Mouse (Mus musculus): Measurements from ENCODE around the gene Ptprd. TPM values are rescaled to one million over a fixed set of nuclear protein-coding genes. Genes with fewer than 3 reads are reported as not detected.

Ptprd gene
- total RNA-seq (2021) = 1 to 10 TPM; 3.0 to 4.7 TPM
- long read RNA-seq, experiment 1 = 0 reads
- long read RNA-seq, experiment 2 = 0 reads

- no peak for DNase-seq (ENCODE audit: low spot score)
Observed at GRCm38 (mm10) chr4:78211529-78212494, at the start of gene Ptprd. TSS of gene Ptprd (minus strand) at chr4:78211961.

DNA sequence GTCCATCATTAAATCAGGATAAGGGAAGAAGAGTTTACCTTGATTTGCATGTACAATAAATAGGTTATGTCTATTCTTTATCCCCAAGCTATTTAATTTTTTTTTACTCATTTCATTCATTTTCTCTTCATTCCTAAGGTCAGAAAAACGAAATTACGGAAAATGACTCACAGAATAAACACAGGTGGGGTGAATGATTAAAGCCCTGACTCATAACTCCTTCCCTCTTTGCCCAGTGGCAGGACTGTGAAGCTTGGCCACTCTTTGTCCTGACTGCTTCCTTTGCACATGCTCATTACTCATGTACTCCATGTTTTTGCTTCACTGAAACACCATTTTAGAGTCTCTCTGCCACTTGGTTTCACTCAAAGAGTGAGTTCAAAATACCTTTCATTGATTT lies 24.1 kb upstream of the Ptprd start:
- no peak for DNase-seq (ENCODE audit: low spot score)

GRCm38 (mm10) chr4:78235316-78235715 lies 23.6 kb upstream of the Ptprd start:
- no peak for DNase-seq (ENCODE audit: low spot score)

DNA sequence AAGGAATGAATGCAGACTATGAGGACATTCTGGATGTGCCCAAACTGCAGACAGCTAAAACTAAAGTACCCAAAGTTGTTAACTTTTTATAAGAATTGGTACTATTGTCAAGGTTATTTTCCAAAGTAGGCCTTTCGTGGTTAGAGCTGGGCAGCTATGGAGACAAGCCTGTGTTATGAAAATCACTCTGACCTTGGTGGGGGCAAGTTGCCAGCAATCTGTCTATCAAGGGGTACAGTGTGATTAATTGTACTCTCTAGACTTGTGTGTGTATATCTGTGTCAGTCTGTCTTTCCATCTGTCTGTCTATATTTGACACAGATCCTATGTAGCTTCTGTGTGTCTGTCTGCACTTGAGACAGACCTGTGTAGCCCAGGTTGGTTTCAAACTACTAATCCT lies 22.9 kb upstream of the Ptprd start:
- no peak for DNase-seq (ENCODE audit: low spot score)

DNA sequence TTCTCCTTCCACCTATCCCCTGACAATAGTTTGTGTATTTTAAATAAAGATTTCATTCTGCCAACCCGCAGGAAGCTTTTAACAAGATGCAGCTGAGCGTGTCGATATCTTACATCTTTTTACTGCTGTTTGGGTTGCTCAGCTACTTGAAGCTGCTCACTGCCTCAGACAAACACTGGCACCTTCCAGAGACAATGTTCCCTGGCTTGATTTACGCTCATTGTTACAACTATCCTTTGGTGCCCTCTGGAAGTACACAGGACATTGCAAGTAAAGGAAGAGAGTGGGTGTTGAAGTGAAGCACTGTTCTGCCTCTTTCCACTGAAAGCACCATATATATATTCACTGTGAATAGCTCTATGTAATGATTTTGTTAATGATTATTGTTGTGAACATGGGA lies 2.2 kb upstream of the Ptprd start:
- no peak for DNase-seq (ENCODE audit: low spot score)

DNA sequence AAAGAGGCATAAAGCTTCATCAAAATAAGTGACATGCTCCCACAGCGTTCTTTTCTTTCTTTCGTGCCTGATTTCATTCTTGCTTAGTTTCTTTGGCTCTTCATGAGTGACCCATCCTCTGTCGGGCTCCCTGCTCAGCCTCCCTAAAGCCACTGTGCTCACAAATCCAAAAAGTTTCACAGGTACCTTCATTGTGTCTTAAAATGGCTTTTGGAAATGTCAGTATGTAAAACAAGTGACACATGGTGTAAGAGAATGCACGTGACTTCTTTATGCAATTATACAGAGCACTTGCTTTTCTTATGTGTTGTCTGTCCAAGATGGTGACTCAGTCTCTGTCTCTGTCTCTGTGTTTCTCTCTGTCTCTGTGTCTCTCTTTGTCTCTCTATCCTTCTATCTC lies 1.2 kb upstream of the Ptprd start:
- DNase-seq (ENCODE audit: low spot score) = no peak

GRCm38 (mm10) chr4:78210878-78211528 lies 758 bp downstream of the Ptprd start:
- DNase-seq (ENCODE audit: low spot score) = no peak

DNA sequence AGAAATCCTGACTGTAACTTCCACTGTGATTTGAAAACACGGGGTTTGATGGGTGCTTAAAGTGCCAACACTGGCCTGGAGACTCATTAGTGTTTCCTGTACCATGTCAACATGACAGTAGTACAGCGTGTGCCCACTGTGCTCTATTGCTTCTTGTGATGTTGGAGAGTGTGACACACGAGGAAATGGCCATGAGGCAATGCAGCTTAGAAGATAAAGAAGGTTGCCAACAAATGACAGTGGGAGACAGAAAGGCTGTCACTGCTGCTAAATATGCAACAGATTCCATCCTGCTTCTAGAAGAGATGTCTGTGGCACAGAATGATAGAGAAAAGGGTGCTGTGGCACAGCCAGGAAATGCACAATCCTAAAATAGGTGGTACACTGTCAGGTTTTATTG lies 6.7 kb downstream of the Ptprd start:
- no peak for DNase-seq (ENCODE audit: low spot score)

DNA sequence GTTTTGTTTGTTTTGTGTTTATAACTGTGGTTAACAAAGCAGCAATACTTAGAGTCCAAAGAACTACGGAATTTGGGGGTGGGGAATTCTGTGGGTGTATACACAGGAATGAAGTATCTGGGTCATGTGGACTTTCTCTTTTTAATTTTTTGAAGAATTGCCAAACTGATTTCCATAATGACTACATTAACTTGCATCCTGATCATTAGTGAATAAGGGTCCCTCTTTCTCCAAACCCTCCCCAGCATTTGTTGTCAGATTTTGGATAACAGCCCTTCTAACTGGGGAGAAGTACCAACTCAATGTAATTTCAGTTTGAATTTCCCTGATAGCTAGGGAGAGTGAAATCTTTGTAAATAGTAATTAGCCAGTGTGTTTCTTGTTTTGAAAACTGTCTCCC lies 43.3 kb downstream of the Ptprd start:
- no peak for DNase-seq (ENCODE audit: low spot score)

- DNase-seq (ENCODE audit: low spot score) = no peak
Observed at GRCm38 (mm10) chr4:78160451-78160850, 51.3 kb downstream of the Ptprd start.

- no peak for DNase-seq (ENCODE audit: low spot score)
Observed at GRCm38 (mm10) chr4:78150561-78150960, 61.2 kb downstream of the Ptprd start.

- no peak for DNase-seq (ENCODE audit: low spot score)
Observed at GRCm38 (mm10) chr4:78142767-78143148, 69.0 kb downstream of the Ptprd start.

DNA sequence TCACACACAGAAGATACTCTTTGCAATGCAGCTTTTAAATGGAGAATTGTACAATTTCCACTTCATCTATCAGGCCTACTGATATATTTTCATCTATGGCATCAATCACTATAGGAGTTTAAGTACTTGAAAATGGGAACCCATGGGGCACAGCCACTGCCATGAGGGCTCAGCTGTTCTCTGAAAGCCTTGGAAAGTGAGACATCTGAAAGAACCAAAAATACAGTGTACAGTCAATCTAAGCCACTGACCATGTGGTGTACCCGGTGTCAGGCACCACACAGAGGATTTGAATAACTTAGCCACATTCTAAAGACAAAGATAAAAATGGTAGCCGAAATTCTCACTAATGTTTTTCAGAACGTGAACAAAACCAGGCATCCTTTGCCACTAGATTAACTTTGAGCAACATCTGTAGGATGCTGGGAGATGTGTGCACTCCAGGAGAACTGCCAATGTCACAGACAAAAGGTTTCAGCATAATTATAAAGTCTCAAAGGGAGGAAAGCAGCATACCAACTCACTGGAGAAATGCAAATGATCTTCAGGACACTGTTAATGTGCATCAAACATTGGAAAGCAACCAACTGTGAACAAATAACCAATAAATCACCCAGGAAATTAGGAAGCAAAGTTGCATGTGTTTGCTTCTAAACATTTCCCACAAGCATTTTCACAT lies 69.5 kb downstream of the Ptprd start:
- no peak for DNase-seq (ENCODE audit: low spot score)

DNA sequence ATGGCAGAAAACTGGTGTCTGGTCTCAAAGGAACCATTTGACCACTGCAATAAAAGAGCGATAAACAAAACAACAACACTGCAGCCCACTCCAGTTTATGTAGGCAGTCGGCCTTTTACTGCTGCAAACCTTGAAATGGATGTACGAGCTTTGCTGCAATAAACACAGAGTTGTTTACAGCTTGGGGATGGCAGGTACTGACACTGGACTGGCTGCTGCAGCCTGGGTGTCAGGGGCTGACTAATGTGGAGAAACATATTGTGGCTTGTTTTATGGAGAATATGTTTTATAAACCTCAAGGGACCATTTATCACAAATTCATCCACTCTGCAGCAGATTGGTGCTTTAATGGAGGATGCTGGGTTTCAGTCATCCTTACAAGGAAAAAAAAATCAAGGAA lies 100.9 kb downstream of the Ptprd start:
- DNase-seq (ENCODE audit: low spot score) = no peak

DNA sequence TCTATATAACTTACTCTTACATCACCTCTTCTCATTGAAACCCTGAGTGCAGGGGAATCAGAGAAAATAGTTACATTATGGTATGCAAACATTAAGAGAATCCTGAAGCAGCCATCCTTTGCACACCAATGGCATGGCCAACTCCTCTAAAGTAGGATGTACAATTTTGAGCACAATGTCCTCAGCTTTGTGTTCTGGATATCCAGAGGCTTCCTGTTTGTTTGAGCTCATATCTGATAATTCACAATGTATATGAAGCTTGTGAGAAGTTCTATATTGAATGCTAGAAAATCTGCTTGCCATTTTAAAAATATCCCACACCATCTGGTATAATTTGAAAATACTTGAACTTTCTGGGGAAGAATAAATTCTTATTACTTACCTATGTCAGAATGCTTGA lies 114.2 kb downstream of the Ptprd start:
- DNase-seq (ENCODE audit: low spot score) = no peak

DNA sequence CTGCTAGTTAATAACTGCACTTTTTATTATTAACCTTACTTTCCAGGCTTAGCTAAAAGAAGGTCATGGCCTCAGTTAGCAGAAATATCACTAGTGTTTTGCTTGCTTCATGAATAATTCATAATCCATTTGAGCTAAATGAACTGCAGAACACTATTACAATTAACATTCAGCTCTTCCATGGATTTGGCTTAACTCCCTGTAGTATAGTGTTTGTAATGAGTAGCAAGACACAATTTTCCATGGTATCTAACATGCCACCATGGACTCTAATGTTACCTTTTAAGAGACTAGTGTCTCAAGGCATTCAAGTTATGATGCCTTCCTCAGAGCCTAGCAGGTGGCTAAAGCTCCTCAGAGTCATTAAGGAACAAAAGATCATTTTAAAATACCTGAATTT lies 129.0 kb downstream of the Ptprd start:
- DNase-seq (ENCODE audit: low spot score) = no peak

DNA sequence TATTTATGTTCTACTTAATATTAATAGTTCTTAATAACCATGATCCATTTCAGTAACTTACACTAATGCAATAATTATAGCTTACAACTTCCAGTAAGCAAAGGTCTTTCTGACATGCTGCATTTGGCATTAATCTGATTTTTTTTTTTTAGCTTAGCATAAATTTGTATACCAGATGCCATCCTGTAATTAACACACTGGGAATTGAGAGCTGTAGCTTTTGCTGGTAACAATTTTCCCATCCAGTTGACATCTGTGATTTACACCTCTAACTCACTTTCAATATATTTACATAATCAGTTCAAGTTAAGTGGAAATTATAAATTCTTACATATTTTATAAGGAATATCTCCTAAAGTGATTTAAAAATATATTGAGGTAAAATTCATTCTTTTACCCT lies 134.3 kb downstream of the Ptprd start:
- DNase-seq (ENCODE audit: low spot score) = no peak

GRCm38 (mm10) chr4:78077087-78077486 lies 134.7 kb downstream of the Ptprd start:
- DNase-seq (ENCODE audit: low spot score) = no peak

GRCm38 (mm10) chr4:78038401-78038800 lies 173.4 kb downstream of the Ptprd start:
- no peak for DNase-seq (ENCODE audit: low spot score)

- DNase-seq (ENCODE audit: low spot score) = no peak
Observed at GRCm38 (mm10) chr4:78002065-78002464, 209.7 kb downstream of the Ptprd start.

- no peak for DNase-seq (ENCODE audit: low spot score)
Observed at GRCm38 (mm10) chr4:77992709-77993108, 219.1 kb downstream of the Ptprd start.

DNA sequence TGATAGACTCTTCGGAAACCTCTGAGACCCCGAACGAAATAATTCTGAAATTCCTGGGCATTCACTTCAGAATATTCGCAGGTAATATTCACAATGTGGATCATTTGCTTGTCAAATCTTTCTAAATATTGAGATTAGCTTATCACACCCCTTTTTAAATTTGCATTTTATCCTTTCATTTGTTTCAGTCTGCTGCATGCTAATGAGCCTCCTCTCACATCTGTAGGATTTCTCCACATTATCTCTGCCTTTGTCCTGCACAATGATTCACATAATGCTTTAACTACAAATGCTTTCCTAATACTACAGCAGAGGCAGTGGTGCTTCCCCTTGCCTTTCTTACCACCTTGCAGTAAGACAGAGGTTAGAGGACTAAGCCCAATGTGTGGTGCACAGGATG lies 229.7 kb downstream of the Ptprd start:
- DNase-seq (ENCODE audit: low spot score) = no peak

Data from gastrocnemius, adult 18-20 months (tissue).